Mouse (Mus musculus) E14TG2a.4 (cell line): ENCODE data around the gene Fcgr1.

Experiments
- CTCF ChIP-seq: conservative IDR thresholded peaks from 2 replicates; pipeline ENCODE4 v1.5.1; 2014; ENCODE audit warnings: low read length
- NANOG ChIP-seq: IDR thresholded peaks from 2 replicates; pipeline ENCODE4 v1.6.1; 2014; ENCODE audit warnings: borderline replicate concordance, low read length, mixed read lengths
- POU5F1 ChIP-seq: IDR thresholded peaks from 2 replicates; pipeline ENCODE4 v1.6.1; 2014; ENCODE audit warnings: low read length, borderline replicate concordance

DNA sequence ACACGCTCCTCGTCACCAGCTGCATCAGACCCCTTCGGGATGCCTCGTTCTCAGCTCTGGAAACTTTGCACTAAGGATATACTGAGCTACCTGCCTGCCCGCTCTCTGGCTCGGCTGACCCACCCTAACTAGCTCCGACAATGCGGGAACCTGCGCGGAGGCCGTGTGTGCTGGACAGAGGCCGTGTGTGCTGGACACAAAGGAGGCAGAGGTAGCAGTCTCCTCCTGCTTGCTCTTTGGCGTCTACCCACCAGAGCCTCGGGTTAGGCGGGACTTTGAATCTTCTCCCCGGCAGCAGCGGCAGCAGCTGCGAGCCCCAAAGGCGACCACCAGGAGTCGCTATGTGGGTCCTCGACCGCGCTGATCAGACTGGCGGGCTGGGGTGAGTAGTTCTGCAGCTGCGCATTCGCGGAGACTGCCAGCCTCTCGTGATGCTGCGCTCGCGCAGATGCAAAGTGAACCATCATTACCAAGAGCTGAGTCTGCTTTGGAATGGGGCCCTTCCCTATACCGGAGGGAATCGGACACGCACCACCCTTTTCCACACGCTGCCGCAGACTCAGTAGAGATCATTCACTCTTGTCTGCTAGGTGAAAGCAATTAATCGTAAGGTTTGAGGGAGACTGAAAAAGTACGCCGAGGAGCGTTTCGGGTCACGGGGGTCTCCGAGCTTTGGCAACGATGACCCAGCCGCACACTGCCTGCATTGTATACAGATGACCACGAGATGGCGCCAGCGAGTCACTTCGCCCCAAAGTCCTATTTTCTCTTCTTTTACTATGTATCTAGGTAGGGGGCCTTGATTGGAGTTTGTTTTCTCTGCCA lies 15.8 kb downstream of the Fcgr1 start:
- TF ChIP-seq CTCF (peak; percentile 70), NANOG (no peak), POU5F1 (no peak)
